Mouse (Mus musculus): ENCODE data around the gene Hoxb13. TPM values are rescaled to one million over a fixed set of nuclear protein-coding genes. Genes with fewer than 3 reads are reported as not detected.

Gene Hoxb13
- total RNA-seq (2023) = not detected

GRCm38 (mm10) chr11:96193521-96194400, at the start of gene Hoxb13:
Gene Hoxb13, plus strand, starts transcription at chr11:96194316.

Other genes with a start within 250 kb of the Hoxb13 start
- gene Igf2bp1, start 188.4 kb upstream of the Hoxb13 start, total RNA-seq (2023) = not detected
- gene Gip, start 169.8 kb upstream of the Hoxb13 start, total RNA-seq (2023) = not detected
- gene Snf8, start 159.4 kb upstream of the Hoxb13 start, total RNA-seq (2023) = 10 to 100 TPM; 58.1 to 61.5 TPM
- gene Ube2z, start 128.9 kb upstream of the Hoxb13 start, total RNA-seq (2023) = 10 to 100 TPM; 47.1 to 51.4 TPM
- 100 to 1,000 TPM; 128 to 133 TPM for gene Atp5g1, start 118.6 kb upstream of the Hoxb13 start, total RNA-seq (2023)
- gene Calcoco2, start 82.4 kb upstream of the Hoxb13 start, total RNA-seq (2023) = not detected
- not detected for gene Ttll6, start 60.5 kb upstream of the Hoxb13 start, total RNA-seq (2023)
- not detected for gene Hoxb9, start 77.1 kb downstream of the Hoxb13 start, total RNA-seq (2023)
- gene Hoxb8, start 87.6 kb downstream of the Hoxb13 start, total RNA-seq (2023) = not detected
- gene Hoxb7, start 92.3 kb downstream of the Hoxb13 start, total RNA-seq (2023) = not detected
- gene Hoxb6, start 98.2 kb downstream of the Hoxb13 start, total RNA-seq (2023) = not detected
- not detected for gene Hoxb5, start 109.0 kb downstream of the Hoxb13 start, total RNA-seq (2023)
- gene Hoxb4, start 124.0 kb downstream of the Hoxb13 start, total RNA-seq (2023) = under 1 TPM; 0.90 to 0.95 TPM
- gene Hoxb3, start 129.0 kb downstream of the Hoxb13 start, total RNA-seq (2023) = not detected
- not detected for gene Hoxb2, start 156.2 kb downstream of the Hoxb13 start, total RNA-seq (2023)
- gene Hoxb1, start 171.4 kb downstream of the Hoxb13 start, total RNA-seq (2023) = not detected